Mouse (Mus musculus): ENCODE results near the gene Fam71b.

The Fam71b gene

DNA sequence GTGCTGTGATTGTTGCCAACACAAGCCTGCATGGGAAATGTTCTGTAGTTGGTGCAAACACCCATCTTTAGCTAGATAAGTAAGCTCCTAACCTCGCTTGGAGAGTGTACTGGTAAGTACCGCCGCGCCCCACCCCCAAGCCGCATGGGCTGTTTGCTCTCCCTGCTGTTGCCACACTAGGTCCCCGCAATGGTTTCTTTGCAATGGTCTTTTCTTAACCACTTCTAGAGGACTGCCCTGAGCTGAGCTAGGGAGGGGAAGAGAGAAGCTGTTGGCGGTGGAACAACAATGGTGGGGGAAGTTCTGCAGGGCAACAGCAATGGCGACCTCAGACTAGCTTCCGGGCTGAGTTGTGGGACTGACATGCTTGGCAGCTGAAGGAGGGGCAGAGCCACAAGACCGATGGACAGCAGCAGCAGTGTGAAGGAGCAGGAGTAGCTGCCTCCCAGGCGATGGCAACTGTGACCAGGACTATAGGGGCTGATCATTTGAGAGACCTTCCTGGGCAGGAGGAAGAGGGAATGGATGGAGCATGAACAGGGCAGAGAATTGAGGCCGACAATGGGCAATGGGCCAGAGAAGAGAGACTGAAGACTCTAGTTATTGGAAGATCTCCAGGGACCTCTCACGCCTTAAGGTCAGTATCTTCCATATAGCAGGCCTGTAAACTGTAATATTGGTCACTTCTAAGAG is at the start of gene Fam71b:
TSS of gene Fam71b (plus strand) at position 393 of the 693 bp plus-strand sequence.
- DNase-seq (ENCODE audit: low spot score in 2 of 2): peak; percentile 53 to 54

DNA sequence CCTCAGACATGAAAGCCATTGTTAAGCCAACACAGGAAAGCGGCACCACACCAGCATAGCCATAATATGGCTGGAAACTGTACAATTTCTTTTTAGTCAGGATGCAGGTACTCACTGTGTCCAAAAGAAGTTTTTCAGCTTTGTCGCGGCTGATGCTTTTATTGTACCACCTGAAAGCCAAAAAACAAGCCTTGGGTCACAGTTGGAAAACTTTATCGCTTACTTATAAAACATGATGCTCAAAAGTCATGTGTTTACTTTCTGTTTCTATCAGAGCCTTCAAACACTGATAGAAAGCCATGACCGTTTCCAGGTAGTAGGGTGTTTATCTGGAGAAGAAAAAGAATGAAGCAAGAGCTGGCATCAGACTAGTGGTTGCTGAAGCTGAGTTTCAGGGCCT is 48.6 kb upstream of the Fam71b start:
- DNase-seq (ENCODE audit: low spot score in 2 of 2): no peak

DNA sequence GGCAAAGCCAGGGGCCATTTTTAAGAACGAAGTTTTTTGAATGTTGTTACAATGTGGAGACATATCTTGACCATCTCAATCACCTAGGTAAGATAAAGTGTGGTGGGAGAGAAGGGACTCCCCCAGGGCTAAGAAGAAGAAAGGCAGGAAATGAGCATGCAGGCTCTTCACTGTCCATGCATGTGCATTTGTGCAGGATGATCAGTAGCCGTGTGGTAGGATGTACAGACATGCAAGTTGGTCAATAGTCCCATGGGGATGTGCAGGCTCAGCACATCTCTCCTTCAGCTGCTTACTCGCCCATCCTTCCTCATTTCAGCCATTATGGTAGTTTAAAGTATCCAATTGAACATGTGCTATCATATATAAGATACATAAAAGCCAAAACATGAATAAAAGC is 47.9 kb upstream of the Fam71b start:
- peak in 1 of 2 experiments; percentile 28 for DNase-seq (ENCODE audit: low spot score in 2 of 2)

DNA sequence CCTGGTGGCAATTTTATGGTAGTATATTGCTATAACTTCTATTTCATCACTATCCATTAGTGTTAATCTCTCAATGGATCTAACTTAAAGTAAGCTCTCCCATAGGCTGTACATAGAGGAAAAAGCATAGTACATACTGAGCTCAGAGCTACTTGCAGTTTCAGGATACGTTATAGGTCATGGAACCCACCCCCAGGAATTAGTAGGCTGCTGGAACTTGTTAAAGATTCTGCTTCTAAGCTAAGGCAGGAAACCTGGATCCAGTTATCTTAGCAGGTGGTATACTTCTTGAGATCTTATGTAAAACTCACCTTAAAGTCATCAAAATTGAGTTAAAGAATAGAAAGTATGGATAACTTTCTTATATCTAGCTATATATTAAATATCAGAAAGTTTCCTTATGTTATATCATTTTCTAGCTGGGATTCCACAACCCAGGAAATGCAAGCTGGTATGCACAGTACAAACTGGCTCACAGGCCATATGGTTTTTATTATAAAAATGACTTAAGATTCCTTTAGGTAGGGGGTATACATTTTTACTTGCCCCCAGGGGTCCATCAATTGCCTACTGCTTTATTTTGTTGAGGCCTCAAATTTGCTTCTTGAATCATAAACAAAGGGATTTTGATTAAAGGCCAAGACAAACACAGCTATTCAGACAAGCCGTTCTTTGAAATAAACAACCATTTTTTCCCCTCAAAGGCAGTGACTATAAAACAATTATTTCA is 46.5 kb upstream of the Fam71b start:
- no peak for DNase-seq (ENCODE audit: low spot score in 2 of 2)

DNA sequence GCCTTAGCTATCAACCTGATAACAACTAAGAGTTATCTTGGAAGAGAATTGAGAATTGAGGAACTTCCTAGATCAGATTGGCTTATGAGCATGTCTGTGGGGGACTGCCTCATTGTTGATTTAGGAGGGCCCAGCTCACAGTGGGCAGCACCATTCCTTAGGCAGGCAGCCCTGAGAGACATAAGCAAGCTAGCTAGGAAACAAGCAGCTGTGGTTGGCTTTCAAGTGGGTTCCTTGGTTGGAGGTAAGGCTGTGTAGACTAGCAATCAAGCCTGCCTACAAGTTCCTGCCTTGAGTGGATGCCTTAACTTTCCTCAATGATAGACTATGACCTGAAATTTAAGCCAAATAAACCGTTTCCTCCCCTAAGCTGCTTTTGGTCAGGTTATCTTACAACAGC is 38.0 kb upstream of the Fam71b start:
- DNase-seq (ENCODE audit: low spot score in 2 of 2): no peak

DNA sequence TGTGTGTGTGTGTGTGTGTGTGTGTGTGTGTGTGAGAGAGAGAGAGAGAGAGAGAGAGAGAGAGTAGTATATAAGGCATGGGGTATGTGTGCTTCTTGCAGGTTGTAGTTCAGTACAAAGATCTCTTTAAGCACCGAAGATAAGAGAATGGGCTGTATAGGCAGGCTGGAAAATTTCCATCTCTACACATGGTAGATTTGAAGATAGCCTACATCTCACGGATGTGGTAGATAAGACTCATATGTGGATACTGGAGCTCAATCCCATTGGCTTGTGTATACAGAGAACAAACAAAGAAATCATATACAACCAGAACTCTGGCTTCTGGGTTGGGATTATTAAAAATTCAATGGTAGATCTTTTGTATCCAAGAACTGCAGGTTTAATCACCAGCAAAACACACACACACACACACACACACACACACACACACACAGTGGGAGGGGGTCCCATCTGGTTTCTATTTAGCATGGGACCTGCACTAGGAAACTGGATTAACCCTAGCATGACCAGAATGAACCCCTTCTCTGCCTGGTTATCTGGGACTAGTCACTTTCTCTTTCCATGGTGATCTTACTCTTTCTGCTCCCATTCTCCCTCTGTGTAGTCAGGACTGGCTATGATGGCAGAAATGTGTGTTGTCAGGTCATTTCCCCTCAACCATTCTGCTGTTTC is 35.2 kb upstream of the Fam71b start:
- no peak for DNase-seq (ENCODE audit: low spot score in 2 of 2)

DNA sequence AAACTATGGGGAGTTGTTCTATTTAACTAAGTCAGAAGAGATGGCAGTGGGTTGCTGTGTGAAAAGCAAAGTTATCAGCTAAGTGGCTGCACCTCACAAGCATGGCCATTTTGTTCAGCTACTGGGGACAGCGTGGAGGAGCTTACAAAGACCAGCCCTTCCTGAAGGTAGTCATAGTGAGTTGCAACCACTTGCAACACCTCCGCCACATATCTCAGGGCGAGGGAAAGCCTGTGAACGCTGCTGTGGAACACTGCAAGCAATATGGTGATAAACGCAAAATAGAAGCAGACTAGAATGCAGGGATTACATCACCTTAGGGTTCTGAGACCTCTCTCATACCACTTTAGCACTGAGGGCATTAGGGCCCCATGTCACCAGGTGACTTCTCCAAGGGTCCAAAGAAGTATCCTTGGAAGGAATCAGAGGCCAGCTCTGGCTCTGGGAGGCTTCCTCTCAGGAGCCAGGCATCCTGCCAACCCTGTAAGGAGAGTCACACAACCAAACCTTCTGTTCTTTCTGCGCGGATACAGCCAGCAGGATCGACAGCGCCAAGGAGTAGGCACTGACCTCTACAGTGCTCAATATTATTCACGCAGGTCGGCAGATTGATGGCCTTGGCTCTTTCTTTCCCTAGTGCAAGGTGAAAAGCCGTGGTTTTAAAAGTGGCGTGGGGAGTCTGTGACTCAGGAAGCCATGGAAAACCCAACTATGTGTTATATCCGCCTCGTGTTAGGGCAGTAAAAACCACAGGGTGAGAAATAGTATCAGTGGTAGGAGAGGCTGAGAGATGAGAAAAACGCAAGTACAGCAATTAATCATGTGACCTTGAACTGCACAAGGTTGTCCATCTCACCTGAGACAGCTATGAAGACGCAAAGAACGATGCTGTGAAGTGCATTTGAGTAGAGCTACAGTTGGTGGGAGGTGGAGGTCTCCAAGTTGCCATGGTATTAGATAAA is 34.0 kb upstream of the Fam71b start:
- no peak for DNase-seq (ENCODE audit: low spot score in 2 of 2)

DNA sequence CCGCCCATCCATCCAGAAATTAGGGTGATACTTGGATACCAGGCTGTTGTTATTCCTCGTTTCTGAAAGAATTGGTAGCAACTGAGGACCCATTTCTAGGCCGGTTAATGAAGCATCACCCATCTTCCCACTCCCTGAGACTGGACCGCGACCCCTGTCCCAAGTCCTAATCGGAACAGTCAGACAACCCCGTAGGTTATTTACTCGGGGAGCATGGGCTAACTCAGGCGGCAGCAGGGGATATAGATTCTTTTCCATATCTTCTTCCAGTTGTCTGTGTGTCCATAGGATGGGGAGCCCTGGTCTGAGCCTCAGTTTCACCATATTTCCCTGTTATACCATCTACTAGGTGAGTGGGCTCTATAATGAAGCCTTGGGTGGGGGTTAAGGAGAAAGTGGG is 32.5 kb upstream of the Fam71b start:
- no peak for DNase-seq (ENCODE audit: low spot score in 2 of 2)

DNA sequence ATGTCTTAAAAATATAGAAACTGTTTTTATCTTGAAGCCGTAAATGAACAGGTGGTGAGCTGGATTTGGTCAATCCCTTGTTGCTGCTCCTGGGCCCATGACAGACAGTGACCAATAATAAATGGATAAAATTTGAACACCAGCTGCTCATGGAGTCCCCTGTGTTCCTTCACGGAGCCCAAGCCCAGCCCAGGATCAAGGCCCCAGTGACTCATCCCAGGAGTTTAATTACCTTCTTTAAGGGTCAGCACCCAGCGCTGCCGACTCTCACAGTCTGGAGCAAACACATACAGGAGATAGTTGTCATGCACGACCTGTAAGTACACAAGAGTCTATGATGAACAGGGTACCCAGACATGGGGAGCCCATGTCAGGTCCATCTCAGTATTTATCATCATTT is 30.6 kb upstream of the Fam71b start:
- no peak for DNase-seq (ENCODE audit: low spot score in 2 of 2)

DNA sequence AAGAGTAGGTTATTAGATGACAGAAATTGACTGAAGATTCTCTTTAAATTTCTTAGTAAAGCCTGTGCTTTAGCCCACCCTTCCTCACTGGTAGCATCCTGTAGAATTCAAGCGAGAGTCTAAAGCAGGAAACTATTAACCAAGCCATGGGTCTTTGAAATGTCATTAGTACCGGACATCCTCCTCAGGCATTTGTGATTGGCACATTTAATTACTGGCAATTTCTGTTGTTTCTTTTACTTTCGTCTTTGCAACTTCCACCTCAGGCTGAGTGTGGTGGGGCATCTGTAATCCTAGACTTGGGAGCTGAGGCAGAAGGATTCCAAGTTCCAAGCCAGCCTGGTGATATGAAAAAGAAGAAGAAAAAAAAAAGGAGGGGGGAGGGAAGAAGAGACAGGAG is 30.0 kb upstream of the Fam71b start:
- DNase-seq (ENCODE audit: low spot score in 2 of 2): no peak

DNA sequence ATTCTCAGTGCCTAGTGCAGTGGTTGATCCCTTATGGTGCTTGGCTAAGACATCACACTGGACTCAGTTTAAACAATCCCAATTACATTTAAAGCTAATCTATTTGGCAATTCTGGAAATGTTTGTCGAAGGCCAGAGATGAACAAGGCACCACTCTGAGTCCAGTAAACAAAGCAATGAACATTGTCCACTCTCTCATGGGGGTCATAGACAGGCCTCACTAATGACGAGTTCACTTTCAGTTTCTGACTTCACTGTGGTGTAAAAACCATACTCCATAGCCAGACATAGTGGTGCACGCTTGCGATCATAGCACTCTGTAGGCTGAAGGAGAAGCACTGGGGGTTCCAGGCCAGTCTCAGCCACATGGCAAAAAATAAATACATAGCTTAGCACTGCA is 25.9 kb upstream of the Fam71b start:
- DNase-seq (ENCODE audit: low spot score in 2 of 2): no peak

DNA sequence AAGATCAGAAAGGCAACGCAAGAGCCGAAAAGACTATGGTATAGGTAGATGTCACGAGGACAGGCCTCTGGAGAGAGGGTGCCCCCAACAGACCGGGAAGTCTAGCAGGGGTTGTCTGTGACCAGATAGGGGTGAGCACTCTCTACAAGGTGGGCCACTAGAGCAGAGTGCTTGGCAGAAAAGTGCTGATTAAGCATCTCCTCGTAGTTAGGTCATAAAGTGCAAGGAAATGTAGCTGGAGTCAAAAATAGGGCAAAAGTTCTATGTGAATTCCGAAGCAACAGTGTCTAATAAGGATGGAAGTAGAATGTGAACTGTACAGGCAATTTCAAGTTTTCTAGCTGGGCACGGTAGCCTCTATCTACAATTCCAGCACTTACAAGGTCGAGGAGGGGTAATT is 25.1 kb upstream of the Fam71b start:
- no peak for DNase-seq (ENCODE audit: low spot score in 2 of 2)

DNA sequence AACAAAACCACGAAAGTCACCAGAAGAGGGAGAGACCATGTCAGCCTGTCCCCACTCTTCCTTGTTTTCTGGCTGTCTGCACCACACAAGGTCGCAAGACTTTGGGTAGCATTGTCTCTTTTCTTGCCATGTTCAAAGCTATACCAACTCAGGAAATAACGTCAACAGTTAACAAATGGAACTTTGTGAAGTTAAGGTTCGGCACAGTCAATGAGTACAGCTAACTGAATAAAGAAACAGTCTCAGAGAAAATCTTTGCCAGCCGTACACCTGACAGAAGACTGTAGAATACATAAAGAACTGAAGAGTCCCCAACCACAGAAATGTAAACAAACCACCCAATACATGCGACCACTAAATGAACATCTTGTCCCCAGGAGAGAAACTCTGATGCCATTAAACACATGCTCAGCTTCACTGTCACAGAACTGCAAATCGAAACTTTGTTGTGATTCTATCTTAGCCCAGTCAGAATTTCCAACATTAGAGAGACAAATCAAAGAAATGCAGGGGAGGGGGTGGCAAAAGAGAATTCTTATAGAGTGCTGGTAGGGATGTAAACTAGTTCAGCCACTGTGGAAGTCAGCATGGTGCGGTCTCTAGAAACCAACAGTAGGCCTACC is 23.9 kb upstream of the Fam71b start:
- DNase-seq (ENCODE audit: low spot score in 2 of 2): no peak

DNA sequence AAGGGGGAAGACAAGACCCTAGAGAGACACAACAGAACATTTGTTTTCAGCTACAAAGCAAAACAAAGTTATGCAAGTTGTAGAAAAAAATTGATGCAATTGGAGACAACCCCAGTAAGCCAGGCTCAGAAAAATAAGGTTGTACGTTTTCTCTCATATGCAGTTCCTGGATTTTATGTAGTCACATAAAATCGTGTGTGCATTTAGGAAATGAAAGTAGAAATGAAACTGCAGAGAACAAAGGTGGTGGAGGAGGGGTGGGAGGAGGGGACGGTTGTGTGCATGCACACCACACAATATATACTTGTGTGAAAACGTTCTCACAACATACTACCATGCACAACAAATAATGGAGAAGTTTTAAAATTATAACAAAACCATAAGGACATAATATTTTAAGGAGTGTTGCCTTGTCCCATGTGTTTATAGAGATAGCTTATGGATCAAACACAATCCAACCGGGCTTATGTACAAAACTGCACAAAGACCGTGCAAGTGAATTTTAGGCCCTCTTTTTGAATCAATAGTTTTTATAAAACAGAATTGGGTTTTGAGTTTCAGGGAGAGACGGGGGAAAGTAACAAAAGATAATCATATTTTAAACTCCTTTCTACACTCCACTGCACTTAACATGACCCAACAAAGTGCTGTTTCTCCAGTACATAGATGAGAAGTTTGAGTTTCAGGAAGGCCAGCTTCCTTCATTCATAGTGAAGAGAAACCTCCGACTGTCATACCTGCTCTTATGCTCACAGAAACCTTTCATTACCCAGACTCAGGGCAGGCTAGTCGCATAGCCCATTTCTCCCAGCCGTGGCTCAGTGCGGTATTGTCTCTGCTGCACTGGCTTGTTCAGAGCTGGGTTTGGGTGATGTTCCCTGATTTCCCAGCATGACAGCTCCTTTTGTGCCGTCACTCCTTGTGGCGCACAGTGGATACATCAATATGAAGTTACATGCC is 23.0 kb upstream of the Fam71b start:
- no peak for DNase-seq (ENCODE audit: low spot score in 2 of 2)

DNA sequence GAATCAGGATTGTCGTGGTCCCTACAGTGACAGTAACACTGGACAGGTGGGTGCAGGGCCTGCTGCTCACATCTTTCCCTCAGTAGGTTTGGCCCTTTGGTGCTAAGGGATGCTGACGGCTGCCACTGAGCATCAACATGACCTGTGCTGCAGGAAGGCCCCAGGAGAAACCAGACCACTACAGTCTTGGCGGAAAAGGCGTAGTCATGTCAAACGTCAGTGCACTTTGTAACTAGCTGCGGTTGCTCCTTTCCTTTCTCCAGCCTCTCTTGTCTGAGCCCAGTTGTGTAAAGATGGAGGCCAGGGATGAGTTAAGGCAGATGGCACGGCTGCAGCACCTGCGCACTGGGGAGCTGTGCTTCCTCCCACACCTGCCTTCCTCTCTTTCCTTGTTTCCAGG is 21.3 kb upstream of the Fam71b start:
- no peak for DNase-seq (ENCODE audit: low spot score in 2 of 2)

DNA sequence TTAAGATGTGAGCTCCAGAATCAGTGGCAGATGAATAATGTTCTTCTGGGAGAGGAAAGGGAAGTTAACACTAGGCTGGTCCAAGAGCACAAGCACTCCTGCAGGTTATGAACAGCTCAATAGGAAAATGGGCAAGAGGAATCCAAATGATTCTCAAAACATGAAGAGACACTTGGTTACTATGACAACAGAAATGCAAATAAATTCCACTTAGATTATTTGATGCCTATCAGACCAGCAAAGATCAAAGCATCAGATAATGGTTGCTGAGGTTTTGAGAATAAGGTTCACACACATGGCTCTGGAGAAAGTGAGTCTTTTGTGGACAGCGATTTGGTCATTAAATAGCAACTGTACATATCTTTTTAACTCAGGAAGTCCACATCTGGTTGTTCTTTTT is 19.0 kb upstream of the Fam71b start:
- no peak for DNase-seq (ENCODE audit: low spot score in 2 of 2)

DNA sequence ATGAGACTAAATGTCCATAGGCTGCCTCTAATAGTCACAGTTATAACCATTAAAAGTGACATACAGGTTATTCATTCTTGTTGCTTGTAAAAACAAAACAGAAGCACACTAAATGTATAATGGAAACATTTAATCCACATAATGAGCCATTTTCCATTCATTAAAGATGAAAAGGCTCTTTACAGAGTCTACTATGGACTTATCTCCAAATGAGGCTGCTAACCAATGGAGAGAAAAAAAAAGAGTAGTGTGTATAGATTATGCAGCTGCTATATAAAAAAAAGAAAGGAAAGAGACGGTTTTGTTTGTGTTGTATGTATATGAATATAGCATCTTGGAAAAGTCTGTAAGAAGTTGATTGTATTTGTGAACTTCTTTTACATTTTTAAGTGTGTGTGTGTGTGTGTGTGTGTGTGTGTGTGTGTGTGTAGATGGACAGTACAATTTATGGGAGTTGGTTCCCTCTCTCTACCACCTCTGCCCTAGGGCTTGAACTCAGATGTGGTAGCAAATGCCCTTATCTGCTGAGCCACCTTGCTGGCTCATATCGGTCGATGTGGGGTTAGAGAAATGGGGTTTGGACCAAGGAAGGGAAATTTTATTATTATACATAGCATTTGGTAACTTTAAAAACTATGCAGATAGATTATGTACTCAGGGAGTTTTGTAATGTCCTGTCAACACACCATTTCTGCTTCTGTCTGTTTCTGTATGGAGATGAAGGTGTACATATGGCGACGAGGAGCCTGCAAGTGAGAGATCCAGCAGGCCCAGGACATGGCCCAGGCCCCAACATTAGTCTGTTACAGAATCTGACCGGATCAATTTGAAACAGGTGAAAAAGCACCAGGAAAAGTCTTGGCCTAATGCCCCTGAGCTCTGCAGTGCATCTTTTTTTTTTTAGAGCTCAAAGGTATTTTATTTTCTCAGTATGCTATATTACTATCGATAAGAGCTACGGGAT is 18.3 kb upstream of the Fam71b start:
- no peak for DNase-seq (ENCODE audit: low spot score in 2 of 2)

DNA sequence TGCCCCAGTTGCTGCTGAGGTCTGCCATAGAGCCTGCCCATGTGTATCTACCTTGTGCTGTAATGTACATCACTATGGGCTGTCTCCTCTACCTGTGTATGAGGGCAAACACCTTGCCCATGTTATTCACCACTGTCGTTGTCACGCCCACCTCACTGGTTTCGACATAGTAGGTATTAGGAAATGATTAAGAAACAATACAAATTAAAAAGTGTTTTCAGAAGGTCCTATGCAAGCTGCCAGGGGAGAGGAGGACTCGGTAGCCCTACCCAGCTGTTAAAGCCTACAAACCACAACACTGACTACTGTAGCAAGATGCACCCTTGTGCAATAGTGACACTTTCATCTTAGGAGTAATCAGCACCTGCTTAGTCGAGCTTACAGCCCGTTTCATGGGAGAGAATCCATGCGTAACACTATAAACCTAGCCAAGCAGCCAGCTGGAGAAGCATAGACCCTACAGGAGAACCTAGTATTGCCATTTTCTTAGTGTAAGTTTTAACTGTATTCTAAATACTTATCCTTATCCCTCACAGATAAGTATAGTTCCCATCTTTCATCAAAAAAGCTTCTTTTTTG is 16.2 kb upstream of the Fam71b start:
- DNase-seq (ENCODE audit: low spot score in 2 of 2): no peak

DNA sequence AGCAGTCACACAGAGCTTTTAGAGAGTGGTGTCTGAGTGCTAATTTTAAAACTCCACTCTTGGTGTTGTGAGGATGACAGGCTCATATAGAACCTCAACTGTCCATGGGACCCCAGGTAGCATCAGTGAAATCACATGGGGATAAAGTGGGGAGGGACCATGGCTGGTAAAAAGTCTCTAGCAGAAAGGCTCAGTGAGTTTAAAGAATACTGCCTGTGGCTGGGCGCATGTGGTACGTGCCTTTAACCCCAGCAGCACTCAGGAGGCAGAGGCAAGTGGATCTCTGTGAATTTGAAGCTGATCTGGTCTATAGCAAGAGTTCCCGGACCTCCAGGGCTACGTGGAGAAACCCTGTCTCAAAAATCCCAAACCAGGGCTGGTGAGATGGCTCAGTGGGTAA is 13.9 kb upstream of the Fam71b start:
- no peak for DNase-seq (ENCODE audit: low spot score in 2 of 2)

Data from spleen, postnatal 36 days (tissue).